Mouse (Mus musculus): ENCODE results near the gene Nfatc3. TPM values are rescaled to one million over a fixed set of nuclear protein-coding genes. Genes with fewer than 3 reads are reported as not detected.

Nfatc3 gene
- polyA plus RNA-seq, 1 experiment from 2014 or later = 3.9 TPM

GRCm38 (mm10) chr8:106168356-106169016 lies 109.8 kb downstream of the Nfatc3 start, which contains the start of gene Slc7a6:
Slc7a6 (plus strand) TSS chr8:106168857.
- no peaks in the 10 kb centered on the region for H3K9me3 ChIP-seq (replicated peaks; ENCODE audit: low read length)
- peak; percentile 80 for DNase-seq (ENCODE audit: low spot score)
- no peak for TF ChIP-seq CTCF (IDR thresholded peaks at IDR 0.05; ENCODE audit: low read depth)

GRCm38 (mm10) chr8:106169017-106169933 lies 110.6 kb downstream of the Nfatc3 start:
- Histone ChIP-seq H3K4me2 (ENCODE audit: low read length) (peak overlapping the region; percentile 98), H3K4me3 (replicated peaks; ENCODE audit: low read depth, low read length) (peak overlapping the region; percentile 81), H3K27me3 (ENCODE audit: insufficient read depth, low read length) (no peaks in the 10 kb centered on the region), H3K27ac (peak overlapping the region; percentile 67), H3K9ac (ENCODE audit: low read depth, low read length) (peak overlapping the region; percentile 73), H3K9me3 (replicated peaks; ENCODE audit: low read length) (no peaks in the 10 kb centered on the region), H3K4me1 (replicated peaks; ENCODE audit: insufficient read depth, low read length) (no peaks in the 10 kb centered on the region; the same call in 1 of the 2 replicates), H3K36me3 (ENCODE audit: insufficient read depth, low read length) (no peaks in the 10 kb centered on the region; the same call in 1 of the 2 replicates)
- ATAC-seq (replicated peaks; ENCODE audit: low FRiP score, low read depth) = peak; percentile 72
- TF ChIP-seq CTCF (IDR thresholded peaks at IDR 0.05; ENCODE audit: low read depth) = no peak
- DNase-seq (ENCODE audit: low spot score) = peak; percentile 58
- 1% methylated on average over 52 of the region's 54 CpGs for WGBS

More at GRCm38 (mm10) chr8:106168356-106169016, 109.8 kb downstream of the Nfatc3 start, which contains the start of gene Slc7a6:
- ATAC-seq (replicated peaks; ENCODE audit: low FRiP score, low read depth) = peak; percentile 84
- Histone ChIP-seq H3K4me3 (replicated peaks; ENCODE audit: low read depth, low read length) (peak within 1 kb of the TSS; percentile 81), H3K27me3 (ENCODE audit: insufficient read depth, low read length) (no peaks in the 10 kb centered on the region), H3K4me2 (ENCODE audit: low read length) (peak within 1 kb of the TSS; percentile 98), H3K9ac (ENCODE audit: low read depth, low read length) (peak within 1 kb of the TSS; percentile 73), H3K4me1 (replicated peaks; ENCODE audit: insufficient read depth, low read length) (no peaks in the 10 kb centered on the region; the same call in 1 of the 2 replicates), H3K27ac (peak within 1 kb of the TSS; percentile 67), H3K36me3 (ENCODE audit: insufficient read depth, low read length) (peaks cover 3% of the 10 kb centered on the region; the same call in 1 of the 2 replicates)
- under 1% methylated on average over 58 of the region's 59 CpGs for WGBS

- Histone ChIP-seq H3K9ac (ENCODE audit: low read depth, low read length) (0 out of 2 replicates have a peak overlapping the region, but pooled peaks have one; percentile 73), H3K4me1 (replicated peaks; ENCODE audit: insufficient read depth, low read length) (no peaks in the 10 kb centered on the region; the same call in 1 of the 2 replicates), H3K4me3 (replicated peaks; ENCODE audit: low read depth, low read length) (peak overlapping the region; percentile 81), H3K9me3 (replicated peaks; ENCODE audit: low read length) (no peaks in the 10 kb centered on the region), H3K36me3 (ENCODE audit: insufficient read depth, low read length) (no peaks in the 10 kb centered on the region), H3K27ac (no peak overlapping the region), H3K4me2 (ENCODE audit: low read length) (peak overlapping the region; percentile 98), H3K27me3 (ENCODE audit: insufficient read depth, low read length) (no peaks in the 10 kb centered on the region)
- ATAC-seq (replicated peaks; ENCODE audit: low FRiP score, low read depth) (no peak), DNase-seq (ENCODE audit: low spot score) (no peak)
- WGBS = 20% methylated on average over 6 of the region's 6 CpGs
- peak; percentile 35; the same call in 1 of the 2 replicates for TF ChIP-seq CTCF (IDR thresholded peaks at IDR 0.05; ENCODE audit: low read depth)
Observed at GRCm38 (mm10) chr8:106169934-106170480, 111.4 kb downstream of the Nfatc3 start.

GRCm38 (mm10) chr8:106173566-106173965 lies 114.9 kb downstream of the Nfatc3 start:
- Histone ChIP-seq H3K4me1 (replicated peaks; ENCODE audit: insufficient read depth, low read length) (0 out of 2 replicates have a peak, but pooled peaks cover 7% of the 10 kb centered on the region), H3K27me3 (ENCODE audit: insufficient read depth, low read length) (no peaks in the 10 kb centered on the region), H3K27ac (no peak overlapping the region), H3K9me3 (replicated peaks; ENCODE audit: low read length) (no peaks in the 10 kb centered on the region), H3K4me2 (ENCODE audit: low read length) (no peak overlapping the region), H3K4me3 (replicated peaks; ENCODE audit: low read depth, low read length) (no peak overlapping the region), H3K9ac (ENCODE audit: low read depth, low read length) (no peak overlapping the region), H3K36me3 (ENCODE audit: insufficient read depth, low read length) (no peaks in the 10 kb centered on the region)
- DNase-seq (ENCODE audit: low spot score) (no peak), ATAC-seq (replicated peaks; ENCODE audit: low FRiP score, low read depth) (no peak)
- no peak for TF ChIP-seq CTCF (IDR thresholded peaks at IDR 0.05; ENCODE audit: low read depth)
- 92% methylated on average over 3 of the region's 3 CpGs for WGBS

- TF ChIP-seq CTCF (IDR thresholded peaks at IDR 0.05; ENCODE audit: low read depth) = no peak
- H3K4me3 ChIP-seq (replicated peaks; ENCODE audit: low read depth, low read length) = no peak overlapping the region
- peak; percentile 12 for DNase-seq (ENCODE audit: low spot score)
- H3K9ac ChIP-seq (ENCODE audit: low read depth, low read length) = no peak overlapping the region
- H3K27ac ChIP-seq = no peak overlapping the region; the same call in 1 of the 2 replicates
- H3K9me3 ChIP-seq (replicated peaks; ENCODE audit: low read length) = no peaks in the 10 kb centered on the region
- ATAC-seq (replicated peaks; ENCODE audit: low FRiP score, low read depth) = no peak
- no peaks in the 10 kb centered on the region for H3K36me3 ChIP-seq (ENCODE audit: insufficient read depth, low read length)
- H3K27me3 ChIP-seq (ENCODE audit: insufficient read depth, low read length) = no peaks in the 10 kb centered on the region
- 0 out of 2 replicates have a peak, but pooled peaks cover 7% of the 10 kb centered on the region for H3K4me1 ChIP-seq (replicated peaks; ENCODE audit: insufficient read depth, low read length)
- 3% methylated on average over 1 of the region's 1 CpGs for whole genome bisulfite sequencing
- H3K4me2 ChIP-seq (ENCODE audit: low read length) = no peak overlapping the region
Observed at GRCm38 (mm10) chr8:106176891-106177290, 118.3 kb downstream of the Nfatc3 start.

- Histone ChIP-seq H3K4me1 (replicated peaks; ENCODE audit: insufficient read depth, low read length) (0 out of 2 replicates have a peak, but pooled peaks cover 7% of the 10 kb centered on the region), H3K9ac (ENCODE audit: low read depth, low read length) (no peak overlapping the region), H3K9me3 (replicated peaks; ENCODE audit: low read length) (no peaks in the 10 kb centered on the region), H3K27me3 (ENCODE audit: insufficient read depth, low read length) (no peaks in the 10 kb centered on the region), H3K36me3 (ENCODE audit: insufficient read depth, low read length) (no peaks in the 10 kb centered on the region), H3K4me2 (ENCODE audit: low read length) (no peak overlapping the region), H3K4me3 (replicated peaks; ENCODE audit: low read depth, low read length) (no peak overlapping the region), H3K27ac (no peak overlapping the region)
- ATAC-seq (replicated peaks; ENCODE audit: low FRiP score, low read depth) (no peak), DNase-seq (ENCODE audit: low spot score) (no peak)
- 73% methylated on average over 1 of the region's 1 CpGs for WGBS
- TF ChIP-seq CTCF (IDR thresholded peaks at IDR 0.05; ENCODE audit: low read depth) = no peak
Observed at GRCm38 (mm10) chr8:106177594-106177993, 119.0 kb downstream of the Nfatc3 start.
